Mouse (Mus musculus) G1E (cell line): ENCODE measurements at regions not wholly inside any gene's neighbourhood (a gene's known extent, or its start where the extent isn't known, plus 50 kb on each side); places are given as distances from the start of the nearest gene placed in this dataset.

ENCODE experiments used
- CTCF ChIP-seq: IDR thresholded peaks from 2 replicates; pipeline ENCODE4 v1.5.1; 2012; ENCODE audit warnings: low read depth, low read length, inconsistent platforms, mixed read lengths
- GATA1 ChIP-seq: IDR thresholded peaks from 2 replicates; pipeline ENCODE4 v1.6.1; 2012; ENCODE audit warnings: borderline replicate concordance, low read length, inconsistent platforms, mixed read lengths
- GATA2 ChIP-seq: IDR thresholded peaks from 2 replicates; pipeline ENCODE4 v1.6.1; 2012; ENCODE audit warnings: low read depth, low read length, inconsistent platforms, borderline replicate concordance
- POLR2AphosphoS5 ChIP-seq: IDR thresholded peaks from 2 replicates; pipeline ENCODE4 v1.6.1; 2012; ENCODE audit warnings: low read depth, low read length, inconsistent platforms; ENCODE audit not compliant: insufficient replicate concordance
- TAL1 ChIP-seq: conservative IDR thresholded peaks from 2 replicates; pipeline ENCODE4 v1.6.1; 2012; ENCODE audit warnings: low read depth, low read length, inconsistent platforms, mixed read lengths

- TF ChIP-seq TAL1 (no peak), GATA2 (no peak), CTCF (no peak), GATA1 (no peak), POLR2AphosphoS5 (no peak)
These were observed 137.1 kb upstream of the Fbxo11 start for GRCm38 (mm10) chr17:88202214-88202613.
